Mouse (Mus musculus) liver, postnatal 0 days (tissue): Measurements from ENCODE around the gene 4933430I17Rik. TPM values are rescaled to one million over a fixed set of nuclear protein-coding genes. Genes with fewer than 3 reads are reported as not detected.
"Not testable (repeated sequence)": the region's sequence is repeated elsewhere in the genome, so short reads cannot be mapped to it uniquely, and the experiment has no call there.

ENCODE experiments used
- ATAC-seq: fragments of 200-750 bp; cut with Nextera tagmentation; 2 replicates; pipeline ENCODE4 v1.8.0; 2017; ENCODE audit warnings: mild to moderate bottlenecking, moderate library complexity
- DNase-seq: peaks from one replicate; pipeline ENCODE4 v3.0.0-alpha.2; 2016
- H3K27ac ChIP-seq: fragments of 300-500 bp; sonication (generic); 2 replicates; pipeline ENCODE4 v1.5.1; 2014; ENCODE audit warnings: antibody characterized with exemption, moderate library complexity, mild to moderate bottlenecking, low read depth
- H3K27me3 ChIP-seq: fragments of 300-500 bp; sonication (generic); 2 replicates; pipeline ENCODE4 v1.6.1; 2014; ENCODE audit warnings: low read length, control low read depth, mixed read lengths; ENCODE audit not compliant: insufficient read depth
- H3K36me3 ChIP-seq: fragments of 300-500 bp; sonication (generic); replicated peaks from 2 replicates; pipeline ENCODE4 v1.6.1; 2014; ENCODE audit warnings: mild to moderate bottlenecking, control low read depth, low read length, moderate library complexity, mixed read lengths; ENCODE audit not compliant: insufficient read depth
- H3K4me1 ChIP-seq: fragments of 300-500 bp; sonication (generic); 2 replicates; pipeline ENCODE4 v1.6.1; 2014; ENCODE audit warnings: antibody characterized with exemption, mild to moderate bottlenecking, control low read depth; ENCODE audit not compliant: insufficient read depth
- H3K4me2 ChIP-seq: fragments of 300-500 bp; sonication (generic); 2 replicates; pipeline ENCODE4 v1.6.1; 2014; ENCODE audit warnings: low read depth, mild to moderate bottlenecking, low read length, moderate library complexity, mixed read lengths
- H3K4me3 ChIP-seq: fragments of 300-500 bp; sonication (generic); 2 replicates; pipeline ENCODE4 v1.5.1; 2014; ENCODE audit warnings: low read depth, low read length
- H3K9ac ChIP-seq: fragments of 300-500 bp; sonication (generic); replicated peaks from 2 replicates; pipeline ENCODE4 v1.6.1; 2014; ENCODE audit warnings: mild to moderate bottlenecking, moderate library complexity
- H3K9me3 ChIP-seq: fragments of 300-500 bp; sonication (generic); 2 replicates; pipeline ENCODE4 v1.6.1; 2016; ENCODE audit warnings: mild to moderate bottlenecking, control low read depth, low read length, mixed read lengths
- CTCF ChIP-seq: sonication (generic); IDR thresholded peaks from 2 replicates; pipeline ENCODE4 v1.5.1; 2016; ENCODE audit warnings: antibody characterized with exemption, low read depth
- EP300 ChIP-seq: IDR thresholded peaks from 2 replicates; pipeline ENCODE4 v1.6.1; 2016; ENCODE audit warnings: antibody characterized with exemption, low read depth, mild to moderate bottlenecking
- WGBS: fragments of 180-500 bp; shearing (Covaris S2); extraction: QIAGEN DNeasy Blood & Tissue Kit; methylation state at CpG from one replicate; pipeline ENCODE4 v1.1.7; 2014; ENCODE audit not compliant: insufficient replicate concordance; 5-methylcytosine and 5-hydroxymethylcytosine counted together
- polyA plus RNA-seq: library from polyadenylated mRNA; unstranded; fragments of >200 nt; fragmentation: Nextera tagmentation; extraction: Ambion mirVana; gene quantifications from 2 replicates; pipeline ENCODE4 v1.2.1, GENCODE M21; 2015

Gene 4933430I17Rik
- polyA plus RNA-seq, 1 experiment from 2014 or later: not detected

DNA sequence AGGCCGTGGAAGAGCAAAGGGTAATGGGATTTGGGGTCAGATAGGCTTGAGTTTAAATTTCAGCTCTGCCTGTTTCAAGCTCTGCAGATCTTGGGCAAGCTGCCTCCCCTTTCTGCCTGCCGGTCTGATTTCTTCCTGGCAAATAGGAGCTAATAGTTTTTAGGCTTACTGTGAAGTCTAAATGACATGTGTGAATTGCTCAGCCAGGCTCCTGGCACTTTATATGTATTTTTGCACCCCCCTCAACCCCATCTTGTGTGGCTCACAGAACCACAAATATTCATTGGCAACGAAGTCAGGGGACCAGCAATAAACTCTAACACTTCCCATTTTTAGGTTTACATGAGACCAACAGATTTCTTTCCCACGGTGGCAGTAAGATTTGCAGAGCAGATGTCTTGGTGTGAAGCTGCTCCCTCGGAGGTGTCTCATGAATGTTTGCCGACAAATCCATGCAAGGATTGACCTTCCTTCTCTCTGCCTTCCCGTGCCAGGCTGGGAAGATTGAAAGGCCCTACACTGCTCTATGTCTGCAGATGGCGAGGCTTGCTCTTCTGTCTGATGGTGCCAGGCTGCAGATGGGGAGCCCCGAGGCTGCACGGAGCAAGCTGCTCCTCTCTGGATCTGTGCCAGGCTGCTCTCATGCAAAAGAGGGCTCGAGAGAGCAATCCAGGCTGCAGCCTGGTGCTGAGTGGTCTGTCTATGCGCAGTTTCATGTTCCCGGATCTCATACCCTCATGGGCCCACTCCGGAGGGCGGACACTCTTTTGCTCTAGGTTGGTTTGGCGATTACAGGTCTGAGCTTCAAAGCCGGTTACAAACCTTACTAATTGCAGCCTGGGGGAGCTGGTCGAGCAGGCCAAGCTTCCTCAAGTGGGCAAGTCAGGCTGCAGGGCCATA lies 57.4 kb downstream of the 4933430I17Rik start:
- H3K4me2 ChIP-seq: peak overlapping the region; percentile 82
- 23% methylated on average over 18 of the region's 18 CpGs for WGBS
- H3K4me3 ChIP-seq: peak overlapping the region; percentile 47
- DNase-seq (no peak), ATAC-seq (no peak)
- H3K4me1 ChIP-seq: peaks cover 8% of the 10 kb centered on the region
- H3K27ac ChIP-seq: no peak overlapping the region
- no peaks in the 10 kb centered on the region for H3K36me3 ChIP-seq
- no peaks in the 10 kb centered on the region for H3K9me3 ChIP-seq
- TF ChIP-seq CTCF (no peak), EP300 (no peak)
- H3K9ac ChIP-seq: no peak overlapping the region; the same call in 1 of the 2 replicates
- peaks cover 14% of the 10 kb centered on the region for H3K27me3 ChIP-seq

DNA sequence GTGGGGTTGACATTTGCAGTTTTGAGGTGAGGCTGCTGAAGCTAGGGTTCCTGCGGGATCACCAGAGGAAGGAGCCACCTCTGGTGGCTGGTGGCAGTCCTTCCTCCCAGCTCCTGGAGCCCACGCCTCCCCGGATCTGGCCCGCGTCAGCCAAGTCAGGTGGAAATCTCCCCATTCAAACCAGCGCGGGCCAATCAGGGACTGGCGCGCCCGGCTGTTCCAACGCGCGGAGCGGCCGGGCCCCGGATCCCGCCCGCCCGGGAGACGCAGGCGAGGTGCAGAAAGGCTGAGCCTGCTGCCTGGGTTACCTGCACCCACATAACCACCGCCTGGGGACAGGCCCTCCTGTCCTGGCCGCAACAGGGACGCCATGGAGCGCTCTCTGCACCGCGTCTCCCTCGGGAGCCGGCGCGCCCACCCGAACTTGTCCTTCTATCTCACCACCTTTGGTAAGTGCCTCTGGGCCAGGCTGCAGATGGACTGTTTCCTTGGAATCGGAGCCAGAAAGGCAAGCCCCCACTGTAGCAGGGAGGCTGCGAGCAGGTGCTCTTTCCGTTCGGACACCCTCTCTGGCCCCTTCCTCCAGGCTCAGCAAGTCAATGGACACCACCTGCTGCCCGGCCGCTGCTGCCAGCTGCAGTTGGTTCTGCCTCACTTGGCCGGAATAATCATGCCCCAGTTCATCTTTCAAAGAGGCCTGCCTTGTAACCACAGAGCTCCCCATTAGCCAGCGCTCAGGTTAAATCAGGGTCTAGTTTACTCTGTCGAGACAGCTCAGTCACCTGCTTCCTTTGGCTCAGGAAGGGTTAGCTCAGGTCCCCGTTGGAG lies 58.3 kb downstream of the 4933430I17Rik start:
- Histone ChIP-seq H3K9ac (peak overlapping the region; percentile 11; the same call in 1 of the 2 replicates), H3K9me3 (no peaks in the 10 kb centered on the region), H3K27me3 (peaks cover 14% of the 10 kb centered on the region), H3K4me2 (peak overlapping the region; percentile 82), H3K36me3 (no peaks in the 10 kb centered on the region), H3K4me3 (peak overlapping the region; percentile 47), H3K4me1 (peaks cover 8% of the 10 kb centered on the region), H3K27ac (no peak overlapping the region)
- WGBS: 3% methylated on average over 41 of the region's 42 CpGs
- TF ChIP-seq EP300: no peak
- TF ChIP-seq CTCF: no peak
- peak; percentile 44 for DNase-seq
- ATAC-seq: peak; percentile 64; the same call in 1 of the 2 replicates

DNA sequence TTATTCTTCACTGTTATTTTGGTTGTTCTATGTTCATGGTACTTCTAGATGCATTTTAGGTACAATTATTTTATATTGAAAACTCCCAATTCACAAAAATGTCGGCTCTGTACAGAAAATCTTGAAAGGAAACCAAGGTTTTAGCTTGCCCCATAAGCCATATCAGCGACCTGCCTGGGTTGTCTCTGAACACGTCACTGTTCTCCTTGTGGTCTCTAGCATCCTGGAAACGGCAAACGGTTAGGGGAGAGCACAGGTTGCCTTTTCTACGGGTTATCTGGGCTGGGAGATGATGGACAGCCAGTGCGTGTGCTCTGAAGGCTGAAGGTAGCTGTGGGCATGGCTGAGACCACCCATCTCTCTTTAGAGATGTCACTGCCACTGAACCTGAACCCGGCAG lies 61.9 kb downstream of the 4933430I17Rik start:
- no peak for ATAC-seq
- H3K9me3 ChIP-seq: no peaks in the 10 kb centered on the region
- peaks cover 14% of the 10 kb centered on the region for H3K27me3 ChIP-seq
- 63% methylated on average over 8 of the region's 8 CpGs for WGBS
- H3K36me3 ChIP-seq: no peaks in the 10 kb centered on the region
- TF ChIP-seq EP300: no peak
- TF ChIP-seq CTCF: no peak
- no peak for DNase-seq
- no peak overlapping the region for H3K9ac ChIP-seq
- H3K27ac ChIP-seq: no peak overlapping the region
- no peak overlapping the region for H3K4me2 ChIP-seq
- H3K4me1 ChIP-seq: peaks cover 8% of the 10 kb centered on the region
- no peak overlapping the region for H3K4me3 ChIP-seq

DNA sequence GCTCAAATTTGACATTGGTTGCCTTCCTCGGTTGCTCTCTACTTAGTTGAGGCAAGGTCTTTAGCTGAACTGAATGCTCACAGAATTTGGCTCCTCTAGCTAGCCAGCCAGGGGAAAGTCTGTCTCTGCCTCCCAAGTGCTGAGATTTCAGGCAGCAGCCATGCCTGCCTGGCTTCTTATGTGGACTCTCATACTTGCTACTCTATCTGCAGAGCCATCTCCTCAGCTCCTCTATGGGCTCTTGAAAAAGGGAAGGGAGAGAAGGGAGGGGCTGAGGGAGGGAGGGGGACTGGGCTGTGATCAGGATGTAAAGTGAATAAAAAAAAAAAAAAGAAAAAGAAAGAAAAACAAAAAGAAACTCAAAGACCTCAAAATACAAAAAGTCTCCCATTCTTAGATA lies 65.7 kb downstream of the 4933430I17Rik start:
- Histone ChIP-seq H3K4me1 (no peaks in the 10 kb centered on the region), H3K9ac (no peak overlapping the region), H3K4me3 (no peak overlapping the region), H3K9me3 (no peaks in the 10 kb centered on the region), H3K36me3 (no peaks in the 10 kb centered on the region), H3K4me2 (no peak overlapping the region), H3K27me3 (no peaks in the 10 kb centered on the region), H3K27ac (no peak overlapping the region)
- ATAC-seq (no peak), DNase-seq (no peak)
- TF ChIP-seq CTCF: no peak
- no peak for TF ChIP-seq EP300
- WGBS: 59% methylated on average over 1 of the region's 1 CpGs

DNA sequence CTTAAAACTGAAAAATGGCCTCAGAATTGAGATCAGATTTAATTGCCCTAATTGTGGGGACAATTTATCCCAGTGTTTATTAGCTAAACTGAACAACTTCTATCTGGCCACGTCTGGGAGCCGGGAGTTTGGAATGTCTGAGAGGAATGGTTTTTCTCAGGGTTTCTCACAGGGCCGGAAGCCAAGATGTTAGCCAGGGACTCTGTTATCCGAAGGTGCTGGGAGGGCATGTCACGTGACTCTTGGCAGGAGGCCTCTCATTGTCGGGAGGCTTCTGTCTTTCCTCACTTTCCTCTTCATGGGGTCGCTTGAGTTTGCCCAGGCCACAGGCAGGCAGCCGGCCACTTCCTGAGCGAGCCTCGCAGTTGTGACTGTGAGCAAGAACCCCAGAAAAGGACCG lies 66.2 kb downstream of the 4933430I17Rik start:
- Histone ChIP-seq H3K9me3 (no peaks in the 10 kb centered on the region), H3K27ac (no peak overlapping the region), H3K9ac (no peak overlapping the region), H3K27me3 (no peaks in the 10 kb centered on the region), H3K4me2 (no peak overlapping the region), H3K36me3 (no peaks in the 10 kb centered on the region), H3K4me1 (no peaks in the 10 kb centered on the region), H3K4me3 (no peak overlapping the region)
- DNase-seq (no peak), ATAC-seq (no peak)
- TF ChIP-seq CTCF (no peak), EP300 (no peak)
- WGBS: 19% methylated on average over 11 of the region's 11 CpGs

DNA sequence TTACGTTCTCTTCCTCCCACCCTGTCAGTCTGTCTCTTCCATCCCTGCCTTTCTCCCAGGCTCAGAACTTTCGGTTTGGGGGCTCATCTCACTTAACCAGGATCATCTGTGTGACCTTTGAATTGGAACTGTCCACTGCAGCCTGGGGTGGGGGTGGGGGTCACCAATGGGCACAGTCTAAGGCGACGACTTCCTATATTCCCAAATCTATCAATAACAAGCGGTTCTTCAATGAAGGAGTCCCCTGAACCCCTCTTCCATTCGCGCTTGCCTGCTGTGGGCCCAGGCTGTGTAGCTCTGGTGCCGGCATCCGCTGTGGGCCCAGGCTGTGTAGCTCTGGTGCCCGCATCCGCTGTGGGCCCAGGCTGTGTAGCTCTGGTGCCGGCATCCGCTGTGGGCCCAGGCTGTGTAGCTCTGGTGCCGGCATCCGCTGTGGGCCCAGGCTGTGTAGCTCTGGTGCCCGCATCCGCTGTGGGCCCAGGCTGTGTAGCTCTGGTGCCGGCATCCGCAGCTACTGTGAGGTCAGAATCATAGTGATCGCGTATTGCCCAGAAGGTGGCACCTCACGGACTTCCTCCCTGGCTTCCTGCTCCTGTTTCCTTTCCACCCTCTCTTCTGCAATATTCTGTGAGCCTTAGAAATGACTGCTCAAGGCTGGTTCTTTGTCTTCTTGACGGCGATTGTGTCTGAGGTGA lies 68.5 kb downstream of the 4933430I17Rik start:
- not testable (repeated sequence) for H3K4me2 ChIP-seq, H3K9me3 ChIP-seq, H3K27me3 ChIP-seq, H3K27ac ChIP-seq, DNase-seq, ATAC-seq, H3K4me1 ChIP-seq, H3K9ac ChIP-seq, H3K4me3 ChIP-seq, H3K36me3 ChIP-seq
- 65% methylated on average over 24 of the region's 24 CpGs for whole genome bisulfite sequencing
